Mouse (Mus musculus): ENCODE measurements around the gene Stx4a. TPM values are rescaled to one million over a fixed set of nuclear protein-coding genes. Genes with fewer than 3 reads are reported as not detected.
"Not testable (repeated sequence)": the region's sequence is repeated elsewhere in the genome, so short reads cannot be mapped to it uniquely, and the experiment has no call there.

Gene Stx4a
- polyA plus RNA-seq, 1 experiment from 2014 or later = 8.7 TPM

GRCm38 (mm10) chr7:127820836-127821509, 3.1 kb upstream of the Stx4a start:
- ATAC-seq (ENCODE audit: low FRiP score, low TSS enrichment) = no peak
- no peaks in the 10 kb centered on the region for H3K27me3 ChIP-seq (ENCODE audit: control insufficient read depth, insufficient read depth, low read length)
- H3K4me2 ChIP-seq (ENCODE audit: low read length) = no peak overlapping the region
- no peaks in the 10 kb centered on the region for H3K9me3 ChIP-seq (ENCODE audit: control insufficient read depth, low read length)
- H3K9ac ChIP-seq (replicated peaks; ENCODE audit: low read length) = 0 out of 2 replicates have a peak overlapping the region, but pooled peaks have one; percentile 9
- H3K4me3 ChIP-seq (replicated peaks; ENCODE audit: low read depth, low read length) = no peak overlapping the region
- no peak for DNase-seq
- H3K36me3 ChIP-seq (ENCODE audit: control insufficient read depth, insufficient read depth, low read length) = no peaks in the 10 kb centered on the region
- H3K4me1 ChIP-seq (ENCODE audit: control insufficient read depth, insufficient read depth, low read length) = peaks cover 16% of the 10 kb centered on the region
- 76% methylated on average over 13 of the region's 13 CpGs for WGBS
- no peak overlapping the region for H3K27ac ChIP-seq (replicated peaks; ENCODE audit: low read depth, low read length)

- Histone ChIP-seq H3K9ac (replicated peaks; ENCODE audit: low read length) (no peak overlapping the region), H3K27me3 (ENCODE audit: control insufficient read depth, insufficient read depth, low read length) (no peaks in the 10 kb centered on the region), H3K4me2 (ENCODE audit: low read length) (peak overlapping the region; percentile 79; the same call in 1 of the 2 replicates), H3K36me3 (ENCODE audit: control insufficient read depth, insufficient read depth, low read length) (no peaks in the 10 kb centered on the region), H3K27ac (replicated peaks; ENCODE audit: low read depth, low read length) (no peak overlapping the region), H3K9me3 (ENCODE audit: control insufficient read depth, low read length) (no peaks in the 10 kb centered on the region), H3K4me1 (ENCODE audit: control insufficient read depth, insufficient read depth, low read length) (peaks cover 16% of the 10 kb centered on the region), H3K4me3 (replicated peaks; ENCODE audit: low read depth, low read length) (no peak overlapping the region)
- no peak for ATAC-seq (ENCODE audit: low FRiP score, low TSS enrichment)
- DNase-seq = no peak
- WGBS = 89% methylated on average over 3 of the region's 3 CpGs
Measured at GRCm38 (mm10) chr7:127822494-127822893, 1.6 kb upstream of the Stx4a start.

GRCm38 (mm10) chr7:127823236-127824171, 590 bp upstream of the Stx4a start:
- H3K36me3 ChIP-seq (ENCODE audit: control insufficient read depth, insufficient read depth, low read length) = no peaks in the 10 kb centered on the region
- H3K4me1 ChIP-seq (ENCODE audit: control insufficient read depth, insufficient read depth, low read length) = peaks cover 16% of the 10 kb centered on the region
- H3K27ac ChIP-seq (replicated peaks; ENCODE audit: low read depth, low read length) = peak overlapping the region; percentile 89
- 45% methylated on average over 10 of the region's 11 CpGs for WGBS
- peak overlapping the region; percentile 82 for H3K9ac ChIP-seq (replicated peaks; ENCODE audit: low read length)
- DNase-seq (no peak), ATAC-seq (ENCODE audit: low FRiP score, low TSS enrichment) (no peak; the same call in 1 of the 2 replicates)
- H3K4me3 ChIP-seq (replicated peaks; ENCODE audit: low read depth, low read length) = peak overlapping the region; percentile 62
- no peaks in the 10 kb centered on the region for H3K27me3 ChIP-seq (ENCODE audit: control insufficient read depth, insufficient read depth, low read length)
- no peaks in the 10 kb centered on the region for H3K9me3 ChIP-seq (ENCODE audit: control insufficient read depth, low read length)
- H3K4me2 ChIP-seq (ENCODE audit: low read length) = peak overlapping the region; percentile 79

GRCm38 (mm10) chr7:127835550-127835949, 11.5 kb downstream of the Stx4a start:
- WGBS = 90% methylated on average over 2 of the region's 2 CpGs
- H3K36me3 ChIP-seq (ENCODE audit: control insufficient read depth, insufficient read depth, low read length) = no peaks in the 10 kb centered on the region
- H3K4me1 ChIP-seq (ENCODE audit: control insufficient read depth, insufficient read depth, low read length) = no peaks in the 10 kb centered on the region
- DNase-seq (no peak), ATAC-seq (ENCODE audit: low FRiP score, low TSS enrichment) (no peak)
- H3K9me3 ChIP-seq (ENCODE audit: control insufficient read depth, low read length) = no peaks in the 10 kb centered on the region
- no peak overlapping the region for H3K27ac ChIP-seq (replicated peaks; ENCODE audit: low read depth, low read length)
- H3K9ac ChIP-seq (replicated peaks; ENCODE audit: low read length) = no peak overlapping the region
- H3K4me3 ChIP-seq (replicated peaks; ENCODE audit: low read depth, low read length) = no peak overlapping the region
- no peak overlapping the region for H3K4me2 ChIP-seq (ENCODE audit: low read length)
- H3K27me3 ChIP-seq (ENCODE audit: control insufficient read depth, insufficient read depth, low read length) = no peaks in the 10 kb centered on the region

- no peak overlapping the region for H3K4me3 ChIP-seq (replicated peaks; ENCODE audit: low read depth, low read length)
- no peaks in the 10 kb centered on the region for H3K27me3 ChIP-seq (ENCODE audit: control insufficient read depth, insufficient read depth, low read length)
- no peaks in the 10 kb centered on the region for H3K36me3 ChIP-seq (ENCODE audit: control insufficient read depth, insufficient read depth, low read length)
- 90% methylated on average over 5 of the region's 5 CpGs for WGBS
- H3K4me1 ChIP-seq (ENCODE audit: control insufficient read depth, insufficient read depth, low read length) = peaks cover 5% of the 10 kb centered on the region
- H3K4me2 ChIP-seq (ENCODE audit: low read length) = no peak overlapping the region
- ATAC-seq (ENCODE audit: low FRiP score, low TSS enrichment) (no peak), DNase-seq (no peak)
- no peak overlapping the region for H3K27ac ChIP-seq (replicated peaks; ENCODE audit: low read depth, low read length)
- H3K9ac ChIP-seq (replicated peaks; ENCODE audit: low read length) = no peak overlapping the region
- no peaks in the 10 kb centered on the region for H3K9me3 ChIP-seq (ENCODE audit: control insufficient read depth, low read length)
Measured at GRCm38 (mm10) chr7:127837473-127837872, 13.4 kb downstream of the Stx4a start.

- DNase-seq = not testable (repeated sequence)
- whole genome bisulfite sequencing = 74% methylated on average over 4 of the region's 4 CpGs
Measured at GRCm38 (mm10) chr7:127837878-127838277, 13.8 kb downstream of the Stx4a start.

GRCm38 (mm10) chr7:127840031-127840430, 15.9 kb downstream of the Stx4a start:
- not testable (repeated sequence) for H3K27ac ChIP-seq (replicated peaks; ENCODE audit: low read depth, low read length)
- 79% methylated on average over 2 of the region's 2 CpGs for WGBS
- H3K4me2 ChIP-seq (ENCODE audit: low read length) = peak overlapping the region; percentile 99

More at GRCm38 (mm10) chr7:127837878-127838277, 13.8 kb downstream of the Stx4a start:
- H3K4me2 ChIP-seq (ENCODE audit: low read length); H3K4me1 ChIP-seq (ENCODE audit: control insufficient read depth, insufficient read depth, low read length); H3K4me3 ChIP-seq (replicated peaks; ENCODE audit: low read depth, low read length); H3K9ac ChIP-seq (replicated peaks; ENCODE audit: low read length); H3K9me3 ChIP-seq (ENCODE audit: control insufficient read depth, low read length); H3K36me3 ChIP-seq (ENCODE audit: control insufficient read depth, insufficient read depth, low read length); ATAC-seq (ENCODE audit: low FRiP score, low TSS enrichment); H3K27ac ChIP-seq (replicated peaks; ENCODE audit: low read depth, low read length); H3K27me3 ChIP-seq (ENCODE audit: control insufficient read depth, insufficient read depth, low read length): not testable (repeated sequence)

GRCm38 (mm10) chr7:127840886-127841285, 16.8 kb downstream of the Stx4a start:
- ATAC-seq (ENCODE audit: low FRiP score, low TSS enrichment) (peak; percentile 10; the same call in 1 of the 2 replicates), DNase-seq (peak; percentile 40)
- Histone ChIP-seq H3K9ac (replicated peaks; ENCODE audit: low read length) (peak overlapping the region; percentile 66), H3K9me3 (ENCODE audit: control insufficient read depth, low read length) (no peaks in the 10 kb centered on the region), H3K27me3 (ENCODE audit: control insufficient read depth, insufficient read depth, low read length) (no peaks in the 10 kb centered on the region), H3K27ac (replicated peaks; ENCODE audit: low read depth, low read length) (peak overlapping the region; percentile 88), H3K4me2 (ENCODE audit: low read length) (peak overlapping the region; percentile 99), H3K4me3 (replicated peaks; ENCODE audit: low read depth, low read length) (peak overlapping the region; percentile 59), H3K4me1 (ENCODE audit: control insufficient read depth, insufficient read depth, low read length) (peaks cover 5% of the 10 kb centered on the region), H3K36me3 (ENCODE audit: control insufficient read depth, insufficient read depth, low read length) (0 out of 2 replicates have a peak, but pooled peaks cover 4% of the 10 kb centered on the region)
- 3% methylated on average over 15 of the region's 15 CpGs for WGBS

More at GRCm38 (mm10) chr7:127840031-127840430, 15.9 kb downstream of the Stx4a start:
- not testable (repeated sequence) for H3K36me3 ChIP-seq (ENCODE audit: control insufficient read depth, insufficient read depth, low read length); H3K9me3 ChIP-seq (ENCODE audit: control insufficient read depth, low read length); H3K4me1 ChIP-seq (ENCODE audit: control insufficient read depth, insufficient read depth, low read length); ATAC-seq (ENCODE audit: low FRiP score, low TSS enrichment); H3K27me3 ChIP-seq (ENCODE audit: control insufficient read depth, insufficient read depth, low read length); H3K4me3 ChIP-seq (replicated peaks; ENCODE audit: low read depth, low read length); H3K9ac ChIP-seq (replicated peaks; ENCODE audit: low read length); DNase-seq

Measured in midbrain, embryonic 14.5 days (tissue).